8 mouse cellular contexts compared by ENCODE assay signal in genomic region chr10:40302140-40302985, GRCm38 (mm10). TPM values are rescaled to one million over a fixed set of nuclear protein-coding genes. Genes with fewer than 3 reads are reported as not detected.
DNase-seq lines count a peak whose midpoint lies in the region; ATAC-seq and TF ChIP-seq lines count a peak whose summit lies in the region.

Gene Amd1 (minus strand): TSS chr10:40302186.

- peak; percentile 80; the same call in 1 of the 2 replicates for TF ChIP-seq POLR2A in bone marrow, adult 2 months (IDR thresholded peaks at IDR 0.05; ENCODE audit: borderline replicate concordance, control insufficient read depth, low read depth, low read length)
- TF ChIP-seq POLR2A in limb, embryonic 14.5 days (IDR thresholded peaks at IDR 0.05; ENCODE audit: borderline replicate concordance, extremely low read depth, insufficient read depth, insufficient read length), result no peak

- H3K9me3 ChIP-seq in embryonic facial prominence, embryonic 15.5 days (replicated peaks), result no peaks in the 10 kb centered on the region
- H3K9me3 ChIP-seq in limb, embryonic 14.5 days (ENCODE audit: control insufficient read depth, low read length), result no peaks in the 10 kb centered on the region
- H3K9me3 ChIP-seq in midbrain, postnatal 0 days (ENCODE audit: low read length), result no peaks in the 10 kb centered on the region

- H3K4me2 ChIP-seq in embryonic facial prominence, embryonic 15.5 days (replicated peaks), result peak within 1 kb of the TSS; percentile 81
- peak within 1 kb of the TSS; percentile 79 for H3K4me2 ChIP-seq in limb, embryonic 14.5 days (replicated peaks; ENCODE audit: low read depth, low read length, severe bottlenecking)
- H3K4me2 ChIP-seq in midbrain, postnatal 0 days (ENCODE audit: low read depth, low read length, poor library complexity, severe bottlenecking), result peak within 1 kb of the TSS; percentile 65

- no peaks in the 10 kb centered on the region for H3K27me3 ChIP-seq in embryonic facial prominence, embryonic 15.5 days
- no peaks in the 10 kb centered on the region for H3K27me3 ChIP-seq in limb, embryonic 14.5 days (ENCODE audit: control insufficient read depth, insufficient read depth, low read length)
- H3K27me3 ChIP-seq in midbrain, postnatal 0 days (ENCODE audit: insufficient read depth, low read length), result no peaks in the 10 kb centered on the region

- ATAC-seq in embryonic facial prominence, embryonic 15.5 days (ENCODE audit: insufficient number of reproducible peaks, low FRiP score, low TSS enrichment, low read depth), result peak; percentile 97
- ATAC-seq in limb, embryonic 14.5 days (ENCODE audit: low FRiP score, low read depth), result peak; percentile 95
- ATAC-seq in midbrain, postnatal 0 days (ENCODE audit: low FRiP score), result peak; percentile 94

- WGBS in bone marrow, adult 2 months, result under 1% methylated on average over 55 of the region's 55 CpGs
- under 1% methylated on average over 55 of the region's 55 CpGs for WGBS in embryonic facial prominence, embryonic 15.5 days
- WGBS in limb, embryonic 14.5 days, result under 1% methylated on average over 55 of the region's 55 CpGs
- under 1% methylated on average over 55 of the region's 55 CpGs for WGBS in midbrain, postnatal 0 days

- H3K4me1 ChIP-seq in bone marrow, adult 2 months (ENCODE audit: control insufficient read depth, insufficient read depth, low read length), result no peaks in the 10 kb centered on the region; the same call in 1 of the 2 replicates
- H3K4me1 ChIP-seq in embryonic facial prominence, embryonic 15.5 days, result peaks cover 10% of the 10 kb centered on the region
- peaks cover 13% of the 10 kb centered on the region for H3K4me1 ChIP-seq in limb, embryonic 14.5 days (ENCODE audit: control insufficient read depth, insufficient read depth, low read length)
- 0 out of 2 replicates have a peak, but pooled peaks cover 10% of the 10 kb centered on the region for H3K4me1 ChIP-seq in midbrain, postnatal 0 days (ENCODE audit: insufficient read depth, low read length)

- peak within 1 kb of the TSS; percentile 87 for H3K9ac ChIP-seq in embryonic facial prominence, embryonic 15.5 days
- peak within 1 kb of the TSS; percentile 93 for H3K9ac ChIP-seq in limb, embryonic 14.5 days (ENCODE audit: low read depth, low read length, severe bottlenecking)
- peak within 1 kb of the TSS; percentile 93 for H3K9ac ChIP-seq in midbrain, postnatal 0 days (replicated peaks; ENCODE audit: low read length, poor library complexity, severe bottlenecking)

- peak within 1 kb of the TSS; percentile 89 for H3K4me3 ChIP-seq in bone marrow, adult 2 months (replicated peaks; ENCODE audit: control insufficient read depth, low read depth, low read length)
- peak within 1 kb of the TSS; percentile 94 for H3K4me3 ChIP-seq in embryonic facial prominence, embryonic 15.5 days (replicated peaks)
- H3K4me3 ChIP-seq in limb, embryonic 14.5 days (replicated peaks; ENCODE audit: low read length), result peak within 1 kb of the TSS; percentile 95
- H3K4me3 ChIP-seq in midbrain, postnatal 0 days (ENCODE audit: low read depth, low read length), result peak within 1 kb of the TSS; percentile 96

- H3K27ac ChIP-seq in bone marrow, adult 2 months (ENCODE audit: control insufficient read depth, insufficient read depth, low read depth, low read length, poor library complexity), result peak within 1 kb of the TSS; percentile 84
- peak within 1 kb of the TSS; percentile 93 for H3K27ac ChIP-seq in embryonic facial prominence, embryonic 15.5 days (replicated peaks)
- H3K27ac ChIP-seq in limb, embryonic 14.5 days (replicated peaks; ENCODE audit: low read depth, low read length), result peak within 1 kb of the TSS; percentile 94
- H3K27ac ChIP-seq in midbrain, postnatal 0 days (ENCODE audit: low read depth, low read length), result peak within 1 kb of the TSS; percentile 88

- DNase-seq in 416B (ENCODE audit: low read depth), result peak; percentile 99
- DNase-seq in heart, adult 8-10 months (ENCODE audit: low spot score), result peak; percentile 100
- DNase-seq in kidney, adult 9 months, result peak; percentile 99
- DNase-seq in limb, embryonic 14.5 days (ENCODE audit: low spot score), result peak; percentile 99
- DNase-seq in midbrain, postnatal 0 days (ENCODE audit: low spot score), result peak; percentile 100
- peak; percentile 99 to 100 for DNase-seq in spleen, postnatal 14 days (ENCODE audit: low spot score in 2 of 2)

- H3K36me3 ChIP-seq in embryonic facial prominence, embryonic 15.5 days, result no peaks in the 10 kb centered on the region
- H3K36me3 ChIP-seq in limb, embryonic 14.5 days (ENCODE audit: control insufficient read depth, insufficient read depth, low read length), result no peaks in the 10 kb centered on the region
- no peaks in the 10 kb centered on the region for H3K36me3 ChIP-seq in midbrain, postnatal 0 days (ENCODE audit: insufficient read depth, low read length)

- peak; percentile 15; the same call in 1 of the 2 replicates for TF ChIP-seq CTCF in bone marrow, adult 2 months (IDR thresholded peaks at IDR 0.05; ENCODE audit: control insufficient read depth, insufficient read depth, low read length)
- TF ChIP-seq CTCF in midbrain, postnatal 0 days (IDR thresholded peaks at IDR 0.05), result no peak

RNA-seq across cellular contexts. Expression of gene Amd1, which starts in this region (rescaled TPM):
- polyA plus RNA-seq in bone marrow, adult 2 months (2011; ENCODE audit: insufficient read depth, insufficient read length, low replicate concordance, missing spikeins), result 64.3 and 67.7 TPM in 2 replicates
- polyA plus RNA-seq in embryonic facial prominence, embryonic 15.5 days (2015; fragmentation: Nextera tagmentation; extraction: Ambion mirVana), result 44.5 and 46.5 TPM in 2 replicates
- total RNA-seq in heart, adult 8-10 months (2022), result 100 to 1,000 TPM in 3 of 4 experiments, 10 to 100 TPM in 1; 87.6 to 131 (median 118) TPM
- polyA plus RNA-seq in limb, embryonic 14.5 days (2012; rRNA removed), result 51.6 and 58.0 TPM in 2 replicates
- polyA plus RNA-seq in limb, embryonic 14.5 days (2014; fragmentation: Nextera tagmentation; extraction: Ambion mirVana), result 56.3 and 59.8 TPM in 2 replicates
- 53.2 and 54.6 TPM in 2 replicates for total RNA-seq in midbrain, postnatal 0 days (2014; rRNA removed)
- polyA plus RNA-seq in midbrain, postnatal 0 days (2015; fragmentation: Nextera tagmentation; extraction: Ambion mirVana), result 32.9 and 34.3 TPM in 2 replicates

Comparison
In these comparisons a context has a peak if more than half of its experiments do, and no peak if none do; other contexts are left out.
1. Peak in every context shown above with its lines: DNase-seq, ATAC-seq, H3K4me3 ChIP-seq and H3K27ac ChIP-seq.